Mouse (Mus musculus) embryonic facial prominence, embryonic 10.5 days (tissue): ENCODE results near the gene Ttll3. TPM values are rescaled to one million over a fixed set of nuclear protein-coding genes. Genes with fewer than 3 reads are reported as not detected.

Source experiments
- DNase-seq: peaks from one replicate; pipeline ENCODE4 v3.0.0-alpha.2; 2017; ENCODE audit warnings: low spot score
- H3K27ac ChIP-seq: fragments of 300-500 bp; sonication (generic); replicated peaks from 2 replicates; pipeline ENCODE4 v1.5.1; 2016; ENCODE audit warnings: mild to moderate bottlenecking
- H3K27me3 ChIP-seq: fragments of 300-500 bp; sonication (generic); replicated peaks from 2 replicates; pipeline ENCODE4 v1.6.1; 2016; ENCODE audit warnings: low read depth, mild to moderate bottlenecking; ENCODE audit not compliant: poor library complexity, severe bottlenecking
- H3K36me3 ChIP-seq: fragments of 300-500 bp; sonication (generic); replicated peaks from 2 replicates; pipeline ENCODE4 v1.6.1; 2016; ENCODE audit warnings: mild to moderate bottlenecking, moderate library complexity
- H3K4me1 ChIP-seq: fragments of 300-500 bp; sonication (generic); 2 replicates; pipeline ENCODE4 v1.6.1; 2016
- H3K4me3 ChIP-seq: fragments of 300-500 bp; sonication (generic); 2 replicates; pipeline ENCODE4 v1.5.1; 2016; ENCODE audit warnings: mild to moderate bottlenecking, moderate library complexity
- H3K9me3 ChIP-seq: fragments of 300-500 bp; sonication (generic); 2 replicates; pipeline ENCODE4 v1.6.1; 2016; ENCODE audit warnings: mild to moderate bottlenecking
- WGBS: fragments of 180-500 bp; shearing (Covaris S2); methylation state at CpG from one replicate; pipeline ENCODE4 v1.1.7; 2016; 5-methylcytosine and 5-hydroxymethylcytosine counted together
- polyA plus RNA-seq: library from polyadenylated mRNA; unstranded; fragments of >200 nt; fragmentation: Nextera tagmentation; extraction: Ambion mirVana; gene quantifications from 2 replicates; pipeline ENCODE4 v1.2.1, GENCODE M21; 2016

Ttll3 gene
- polyA plus RNA-seq, 1 experiment from 2014 or later = 2.8 TPM

DNA sequence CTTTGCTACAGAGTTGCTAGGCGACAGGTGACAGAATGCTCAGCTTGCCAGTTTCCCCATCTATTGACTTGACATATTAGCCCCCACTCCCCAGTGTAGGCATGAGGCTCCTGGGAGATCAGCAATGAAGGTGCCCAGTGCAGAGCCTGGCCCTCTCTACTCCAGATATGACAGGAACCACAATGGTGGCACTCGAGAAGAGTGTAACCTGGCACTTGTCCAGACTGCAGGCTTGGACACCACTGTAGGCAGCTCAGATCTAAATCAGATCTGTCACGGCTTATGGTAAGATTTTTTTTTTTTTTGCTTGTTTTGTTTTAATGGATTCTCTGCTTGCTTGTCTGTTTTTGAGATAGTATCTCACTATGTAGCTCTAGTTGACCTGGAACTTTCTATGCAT, 44.6 kb downstream of the Ttll3 start:
- Histone ChIP-seq H3K36me3 (no peaks in the 10 kb centered on the region), H3K9me3 (no peaks in the 10 kb centered on the region), H3K27me3 (0 out of 2 replicates have a peak, but pooled peaks cover 8% of the 10 kb centered on the region), H3K4me3 (no peak overlapping the region), H3K27ac (no peak overlapping the region), H3K4me1 (0 out of 2 replicates have a peak, but pooled peaks cover 2% of the 10 kb centered on the region)
- 84% methylated on average over 3 of the region's 3 CpGs for WGBS
- DNase-seq = no peak

GRCm38 (mm10) chr6:113434691-113435090, 45.6 kb downstream of the Ttll3 start:
- no peaks in the 10 kb centered on the region for H3K9me3 ChIP-seq
- 0 out of 2 replicates have a peak, but pooled peaks cover 8% of the 10 kb centered on the region for H3K27me3 ChIP-seq
- no peaks in the 10 kb centered on the region for H3K36me3 ChIP-seq
- H3K4me1 ChIP-seq = 0 out of 2 replicates have a peak, but pooled peaks cover 2% of the 10 kb centered on the region
- no peak for DNase-seq
- H3K4me3 ChIP-seq = no peak overlapping the region
- H3K27ac ChIP-seq = no peak overlapping the region
- 72% methylated on average over 7 of the region's 7 CpGs for WGBS

DNA sequence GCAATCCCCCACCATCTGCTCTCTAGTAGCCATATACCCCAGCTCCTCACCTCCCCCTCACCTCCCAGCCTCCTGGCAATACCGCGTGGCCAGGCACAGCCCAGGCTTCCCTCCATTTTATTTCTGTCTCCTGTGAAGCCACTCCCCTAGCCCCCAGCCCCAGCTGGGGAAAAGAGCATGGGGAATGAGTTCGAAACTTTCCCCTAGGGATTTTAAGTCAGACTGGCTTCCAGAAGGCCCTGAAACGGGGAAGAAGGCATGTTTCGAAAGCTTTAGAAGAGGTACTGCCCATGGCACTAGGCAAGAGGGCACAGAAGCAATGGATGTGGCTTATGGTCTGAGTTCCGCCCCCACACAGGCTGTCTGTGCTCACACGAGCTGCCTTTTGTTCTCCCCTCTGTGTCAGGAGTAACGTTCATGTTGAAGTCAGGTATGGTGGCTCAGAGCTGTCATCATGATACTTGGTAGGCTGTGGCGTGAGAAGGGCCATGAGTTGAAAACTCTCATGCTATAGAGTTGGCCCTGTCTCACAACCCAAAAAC, 46.7 kb downstream of the Ttll3 start, which contains the start of gene Cidec:
Gene Cidec (minus strand): TSS at position 97 of the 542 bp plus-strand sequence.
- H3K9me3 ChIP-seq = no peaks in the 10 kb centered on the region
- no peak for DNase-seq
- H3K4me1 ChIP-seq = 0 out of 2 replicates have a peak, but pooled peaks cover 2% of the 10 kb centered on the region
- WGBS = 78% methylated on average over 9 of the region's 9 CpGs
- no peak within 1 kb of the TSS for H3K4me3 ChIP-seq
- H3K27me3 ChIP-seq = 0 out of 2 replicates have a peak, but pooled peaks cover 8% of the 10 kb centered on the region
- H3K27ac ChIP-seq = no peak within 1 kb of the TSS
- H3K36me3 ChIP-seq = no peaks in the 10 kb centered on the region

DNA sequence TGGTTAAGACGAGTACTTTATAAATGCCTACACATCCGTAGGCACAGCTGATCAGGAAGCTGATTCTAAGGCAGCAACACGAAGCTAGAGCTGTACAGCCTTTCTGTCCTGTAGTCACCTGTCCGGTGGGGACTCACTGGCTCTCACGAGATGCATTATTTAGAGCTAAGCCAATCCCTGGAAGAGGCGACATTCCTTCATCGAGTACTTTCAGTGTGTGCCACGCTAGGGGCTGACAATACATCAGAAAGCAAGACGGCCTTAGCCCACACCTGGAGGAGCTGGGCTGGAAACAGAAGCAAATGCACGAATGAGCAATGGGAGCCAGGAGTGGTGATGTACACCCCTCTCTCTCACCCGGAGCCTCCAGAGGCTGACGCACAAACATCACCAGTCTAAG, 48.1 kb downstream of the Ttll3 start:
- 81% methylated on average over 12 of the region's 12 CpGs for WGBS

DNA sequence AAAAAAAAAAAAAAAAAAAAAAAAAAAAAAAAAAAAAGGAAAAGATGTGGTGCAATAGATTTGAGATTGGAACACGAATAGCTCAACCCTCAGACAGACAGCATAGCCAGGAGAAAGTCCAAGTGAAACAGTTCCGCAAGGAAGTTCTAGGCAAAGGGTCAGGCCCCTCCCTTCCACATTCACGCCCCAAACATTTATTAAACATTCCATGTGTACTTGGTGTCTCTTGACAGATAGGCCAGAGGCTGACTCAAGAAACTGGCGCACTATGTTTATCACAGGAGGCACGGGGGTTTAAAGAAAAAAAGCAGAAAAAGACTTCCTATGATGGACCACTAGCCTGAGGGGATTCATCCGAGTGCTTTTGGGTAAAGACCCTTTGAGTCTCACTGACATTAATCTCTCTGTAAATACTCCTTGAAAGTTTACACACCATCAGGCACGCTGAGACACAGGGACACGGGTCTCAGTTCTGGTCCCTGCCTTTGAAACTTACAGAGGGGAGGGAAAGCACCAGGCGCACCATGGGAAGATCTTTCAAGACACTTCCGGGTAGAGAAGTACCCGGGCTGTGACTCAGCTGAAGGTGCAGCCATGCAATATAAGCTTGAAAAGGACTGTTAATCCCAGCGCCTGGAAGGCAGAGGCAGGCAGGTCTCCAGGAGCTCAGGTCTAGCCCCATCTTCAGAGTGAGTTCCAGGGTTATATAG, 49.8 kb downstream of the Ttll3 start:
- 65% methylated on average over 12 of the region's 12 CpGs for WGBS
- no peak for DNase-seq
- H3K9me3 ChIP-seq = no peaks in the 10 kb centered on the region
- no peak overlapping the region for H3K4me3 ChIP-seq
- 0 out of 2 replicates have a peak, but pooled peaks cover 8% of the 10 kb centered on the region for H3K27me3 ChIP-seq
- H3K27ac ChIP-seq = no peak overlapping the region
- H3K36me3 ChIP-seq = no peaks in the 10 kb centered on the region
- H3K4me1 ChIP-seq = peaks cover 13% of the 10 kb centered on the region

More for the DNA sequence above, 48.1 kb downstream of the Ttll3 start:
- Histone ChIP-seq H3K4me1 (0 out of 2 replicates have a peak, but pooled peaks cover 3% of the 10 kb centered on the region), H3K27me3 (0 out of 2 replicates have a peak, but pooled peaks cover 8% of the 10 kb centered on the region), H3K9me3 (no peaks in the 10 kb centered on the region), H3K27ac (no peak overlapping the region), H3K36me3 (no peaks in the 10 kb centered on the region), H3K4me3 (no peak overlapping the region)
- no peak for DNase-seq

DNA sequence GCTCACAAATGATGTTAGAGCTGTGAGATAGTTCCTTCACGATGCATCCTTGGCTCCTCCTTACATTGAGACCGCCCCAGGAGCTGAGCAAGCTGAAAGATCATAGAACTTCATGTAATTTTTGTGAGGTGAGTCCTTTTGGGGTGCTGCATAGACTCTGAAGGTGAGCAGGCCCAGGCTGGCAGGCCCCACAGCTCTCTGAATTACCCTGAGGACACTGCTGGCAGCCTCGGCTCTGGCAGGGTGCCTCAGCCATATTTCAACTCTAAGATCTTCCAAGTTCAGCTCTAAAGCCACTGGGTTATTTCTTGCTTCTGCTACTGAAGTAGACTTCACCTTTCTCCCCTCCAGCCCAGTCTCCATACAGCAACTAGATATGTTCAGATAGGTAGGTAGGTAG, 51.6 kb downstream of the Ttll3 start:
- peaks cover 13% of the 10 kb centered on the region for H3K4me1 ChIP-seq
- 84% methylated on average over 3 of the region's 3 CpGs for WGBS
- DNase-seq = no peak

DNA sequence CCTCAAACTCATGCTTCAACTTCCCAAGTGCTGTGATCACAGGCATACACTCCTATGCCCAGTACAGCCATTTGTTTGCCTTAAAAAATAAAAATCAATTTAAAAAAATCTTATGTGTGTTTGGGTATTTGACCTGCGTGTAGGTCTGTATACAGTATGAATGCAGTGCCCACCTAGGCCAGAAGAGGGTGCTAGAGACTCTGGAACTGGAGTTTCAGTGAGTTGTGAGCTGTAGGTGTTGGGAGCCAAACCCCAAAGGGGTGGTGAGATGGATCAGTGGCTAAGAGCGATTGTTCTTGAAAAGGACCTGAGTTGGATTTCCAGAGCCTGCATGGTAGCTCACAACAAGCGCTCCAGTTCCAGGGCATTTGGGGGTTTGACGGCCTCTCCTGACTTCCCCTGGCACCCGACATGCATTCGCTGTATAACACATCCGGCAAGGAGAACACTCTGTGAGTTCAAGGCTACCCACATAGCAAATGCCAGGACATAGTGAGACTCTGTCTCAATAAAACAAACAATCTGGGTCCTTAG, 52.2 kb downstream of the Ttll3 start:
- Histone ChIP-seq H3K27me3 (no peaks in the 10 kb centered on the region), H3K27ac (no peak overlapping the region), H3K4me1 (peaks cover 13% of the 10 kb centered on the region), H3K9me3 (no peaks in the 10 kb centered on the region), H3K36me3 (peaks cover 15% of the 10 kb centered on the region), H3K4me3 (no peak overlapping the region)
- 55% methylated on average over 7 of the region's 7 CpGs for WGBS
- peak; percentile 80 for DNase-seq

More for the DNA sequence above, 51.6 kb downstream of the Ttll3 start:
- H3K27ac ChIP-seq = no peak overlapping the region
- H3K9me3 ChIP-seq = no peaks in the 10 kb centered on the region
- peaks cover 9% of the 10 kb centered on the region for H3K36me3 ChIP-seq
- no peaks in the 10 kb centered on the region for H3K27me3 ChIP-seq
- H3K4me3 ChIP-seq = no peak overlapping the region

DNA sequence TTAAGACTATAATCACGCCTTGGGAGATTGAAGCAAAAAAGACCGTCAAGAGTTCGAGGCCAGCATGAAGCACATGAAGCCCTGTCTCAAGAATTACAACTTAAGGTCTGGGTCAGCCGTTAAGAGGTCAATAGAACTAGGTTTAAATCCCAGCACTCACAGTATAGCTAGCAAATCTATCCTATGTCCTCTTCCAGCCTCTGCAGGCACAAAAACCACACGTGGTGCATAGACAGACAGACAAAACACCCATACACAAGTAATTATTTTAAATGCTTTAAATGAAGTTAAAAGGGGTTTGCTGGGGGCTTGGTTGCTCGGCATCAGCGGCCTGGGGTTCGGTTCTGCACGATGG, 53.0 kb downstream of the Ttll3 start:
- DNase-seq = no peak
- WGBS = 44% methylated on average over 9 of the region's 9 CpGs
- no peaks in the 10 kb centered on the region for H3K9me3 ChIP-seq
- peak overlapping the region; percentile 98 for H3K4me3 ChIP-seq
- H3K4me1 ChIP-seq = peaks cover 13% of the 10 kb centered on the region
- peak overlapping the region; percentile 92 for H3K27ac ChIP-seq
- no peaks in the 10 kb centered on the region for H3K27me3 ChIP-seq
- peaks cover 23% of the 10 kb centered on the region for H3K36me3 ChIP-seq

- WGBS = under 1% methylated on average over 45 of the region's 45 CpGs
- Histone ChIP-seq H3K9me3 (no peaks in the 10 kb centered on the region), H3K27ac (peak within 1 kb of the TSS; percentile 92), H3K4me3 (peak within 1 kb of the TSS; percentile 98), H3K36me3 (peaks cover 28% of the 10 kb centered on the region), H3K27me3 (no peaks in the 10 kb centered on the region), H3K4me1 (peaks cover 13% of the 10 kb centered on the region)
- peak; percentile 93 for DNase-seq
Observed at GRCm38 (mm10) chr6:113442442-113443090, 53.5 kb downstream of the Ttll3 start, which contains the start of gene Jagn1. Gene Jagn1, plus strand, starts transcription at chr6:113442569.

GRCm38 (mm10) chr6:113443091-113443490, 54.0 kb downstream of the Ttll3 start:
- Histone ChIP-seq H3K27me3 (no peaks in the 10 kb centered on the region), H3K9me3 (no peaks in the 10 kb centered on the region), H3K27ac (peak overlapping the region; percentile 92), H3K36me3 (peaks cover 33% of the 10 kb centered on the region), H3K4me3 (peak overlapping the region; percentile 98), H3K4me1 (peaks cover 13% of the 10 kb centered on the region)
- WGBS = 49% methylated on average over 12 of the region's 12 CpGs
- DNase-seq = peak; percentile 14

DNA sequence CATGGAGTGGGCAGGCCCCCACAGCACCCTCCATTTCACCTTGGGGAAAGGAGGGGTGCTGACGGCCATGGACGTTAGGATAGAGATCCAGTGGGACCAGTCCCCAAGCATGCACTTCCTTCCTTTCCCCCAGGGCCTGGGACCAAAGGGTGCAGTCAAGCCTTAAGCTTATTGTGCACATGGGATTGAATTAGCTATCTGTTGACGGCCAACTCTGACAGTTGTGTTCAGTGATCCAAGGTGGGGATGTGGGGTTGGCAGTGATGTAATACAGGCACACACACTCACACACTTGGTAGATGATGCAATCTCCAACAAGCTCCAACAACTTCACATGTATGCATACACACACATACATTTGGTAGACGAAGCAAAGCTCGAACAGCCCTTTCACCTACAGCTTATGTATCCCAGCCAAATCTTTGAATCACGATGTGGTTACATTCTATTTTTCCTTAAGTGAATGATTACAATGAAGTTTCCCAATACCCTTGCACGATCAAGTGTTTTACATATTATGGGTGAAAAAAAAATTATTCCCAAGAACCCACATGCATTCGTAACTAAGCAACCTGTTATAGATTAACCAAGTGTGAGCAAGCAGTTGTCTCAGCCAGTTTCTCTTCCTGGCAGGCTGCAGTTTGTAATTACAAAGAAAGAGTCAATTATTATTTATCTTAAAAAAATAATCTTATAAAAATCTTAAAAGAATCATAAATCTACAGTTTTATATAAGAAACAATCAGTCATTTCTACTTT, 55.3 kb downstream of the Ttll3 start:
- no peak overlapping the region for H3K4me3 ChIP-seq
- peaks cover 46% of the 10 kb centered on the region for H3K36me3 ChIP-seq
- no peak overlapping the region for H3K27ac ChIP-seq
- DNase-seq = no peak
- peaks cover 13% of the 10 kb centered on the region for H3K4me1 ChIP-seq
- no peaks in the 10 kb centered on the region for H3K9me3 ChIP-seq
- H3K27me3 ChIP-seq = no peaks in the 10 kb centered on the region
- WGBS = 92% methylated on average over 8 of the region's 8 CpGs

DNA sequence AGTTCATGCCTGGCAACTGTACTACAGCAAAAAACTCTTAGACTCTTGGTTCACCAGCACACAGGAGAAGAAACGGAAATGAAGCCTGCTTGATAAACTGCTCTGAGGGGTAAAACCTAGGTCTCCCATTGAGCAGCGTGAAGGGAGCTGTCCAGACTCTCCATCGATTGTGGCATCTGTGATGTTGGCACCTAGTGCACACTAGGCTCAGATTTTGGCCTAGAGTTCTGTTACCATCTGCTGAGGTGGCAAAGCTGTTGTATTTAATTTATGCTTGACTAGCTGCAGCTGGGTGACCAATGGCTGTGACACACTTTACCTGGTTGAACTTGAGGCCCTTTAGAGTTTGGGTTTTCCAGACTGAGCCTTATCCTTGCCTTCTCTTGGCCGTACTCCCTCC, 58.6 kb downstream of the Ttll3 start:
- Histone ChIP-seq H3K4me3 (no peak overlapping the region), H3K4me1 (peaks cover 9% of the 10 kb centered on the region), H3K36me3 (peaks cover 50% of the 10 kb centered on the region), H3K27me3 (no peaks in the 10 kb centered on the region), H3K27ac (no peak overlapping the region), H3K9me3 (no peaks in the 10 kb centered on the region)
- no peak for DNase-seq
- WGBS = 96% methylated on average over 4 of the region's 4 CpGs
